Mouse (Mus musculus): ENCODE data around the gene Olfr806. TPM values are rescaled to one million over a fixed set of nuclear protein-coding genes. Genes with fewer than 3 reads are reported as not detected.

The Olfr806 gene
- polyA plus RNA-seq (2012): not detected in 2 replicates

DNA sequence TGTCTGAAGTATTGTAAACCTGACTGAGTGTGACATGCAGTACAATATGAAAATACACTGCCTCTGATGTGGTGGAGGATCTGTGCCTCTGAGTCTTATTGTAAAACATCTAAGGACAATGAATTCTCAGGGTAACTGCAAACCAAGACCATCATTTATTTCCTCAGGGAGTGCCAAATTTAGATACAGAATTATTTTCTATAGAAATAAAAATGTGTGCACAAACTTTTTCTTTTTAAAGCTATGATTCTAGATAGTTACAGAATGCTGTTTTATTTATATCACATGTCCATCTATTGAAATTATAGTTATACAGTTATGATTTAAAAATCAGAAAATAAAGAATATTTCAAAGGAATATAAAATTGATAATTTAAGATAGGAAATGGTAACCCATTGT, at the start of gene Olfr806:
Gene Olfr806, minus strand, starts transcription at position 101 of the 400 bp plus-strand sequence.
- Histone ChIP-seq H3K4me3 (replicated peaks) (no peak within 1 kb of the TSS), H3K4me1 (ENCODE audit: control insufficient read depth) (no peaks in the 10 kb centered on the region), H3K27me3 (ENCODE audit: control insufficient read depth) (no peaks in the 10 kb centered on the region), H3K36me3 (ENCODE audit: control insufficient read depth) (no peaks in the 10 kb centered on the region), H3K9me3 (ENCODE audit: control insufficient read depth, low read length) (0 out of 2 replicates have a peak, but pooled peaks cover 2% of the 10 kb centered on the region)
- TF ChIP-seq GATA1 (IDR thresholded peaks at IDR 0.05; ENCODE audit: low read length) (no peak), TAL1 (IDR thresholded peaks at IDR 0.05; ENCODE audit: low read length) (no peak)

- Histone ChIP-seq H3K36me3 (ENCODE audit: control insufficient read depth) (no peaks in the 10 kb centered on the region), H3K27me3 (ENCODE audit: control insufficient read depth) (no peaks in the 10 kb centered on the region), H3K9me3 (ENCODE audit: control insufficient read depth, low read length) (no peaks in the 10 kb centered on the region), H3K4me3 (replicated peaks) (no peak overlapping the region), H3K4me1 (ENCODE audit: control insufficient read depth) (no peaks in the 10 kb centered on the region)
- TF ChIP-seq GATA1 (IDR thresholded peaks at IDR 0.05; ENCODE audit: low read length) (no peak), TAL1 (IDR thresholded peaks at IDR 0.05; ENCODE audit: low read length) (no peak)
Measured at GRCm38 (mm10) chr10:129778123-129778522, 36.4 kb upstream of the Olfr806 start.

DNA sequence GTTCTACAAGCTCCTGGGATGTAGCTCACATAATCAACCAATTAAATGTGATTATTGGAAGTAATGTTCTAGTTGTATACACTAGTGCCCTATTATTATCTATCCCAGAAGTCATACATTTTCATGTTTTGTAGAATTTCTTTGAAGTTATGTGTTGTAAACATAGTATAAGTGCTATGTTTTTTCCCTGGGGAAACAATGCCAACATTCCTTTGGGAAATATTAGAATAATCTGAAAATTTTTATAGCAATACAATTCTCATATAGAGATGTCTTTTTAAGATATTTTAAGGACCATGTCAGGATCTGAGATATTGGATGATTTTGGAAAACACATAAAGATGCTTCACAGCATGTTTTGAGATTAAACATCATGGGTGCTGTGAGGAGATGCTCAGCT, 32.6 kb upstream of the Olfr806 start, which contains the start of gene Olfr809:
Gene Olfr809, plus strand, starts transcription at position 301 of the 400 bp plus-strand sequence.
- Histone ChIP-seq H3K9me3 (ENCODE audit: control insufficient read depth, low read length) (no peaks in the 10 kb centered on the region), H3K27me3 (ENCODE audit: control insufficient read depth) (no peaks in the 10 kb centered on the region), H3K4me3 (replicated peaks) (no peak within 1 kb of the TSS), H3K36me3 (ENCODE audit: control insufficient read depth) (no peaks in the 10 kb centered on the region), H3K4me1 (ENCODE audit: control insufficient read depth) (no peaks in the 10 kb centered on the region)
- TF ChIP-seq TAL1 (IDR thresholded peaks at IDR 0.05; ENCODE audit: low read length) (no peak), GATA1 (IDR thresholded peaks at IDR 0.05; ENCODE audit: low read length) (no peak)

GRCm38 (mm10) chr10:129765182-129765581, 23.5 kb upstream of the Olfr806 start, which contains the start of gene Olfr808:
Olfr808 (plus strand) TSS chr10:129765482.
- Histone ChIP-seq H3K9me3 (ENCODE audit: control insufficient read depth, low read length) (no peaks in the 10 kb centered on the region; the same call in 1 of the 2 replicates), H3K4me1 (ENCODE audit: control insufficient read depth) (no peaks in the 10 kb centered on the region), H3K36me3 (ENCODE audit: control insufficient read depth) (no peaks in the 10 kb centered on the region), H3K4me3 (replicated peaks) (no peak within 1 kb of the TSS), H3K27me3 (ENCODE audit: control insufficient read depth) (no peaks in the 10 kb centered on the region)
- TF ChIP-seq TAL1 (IDR thresholded peaks at IDR 0.05; ENCODE audit: low read length) (no peak), GATA1 (IDR thresholded peaks at IDR 0.05; ENCODE audit: low read length) (no peak)

DNA sequence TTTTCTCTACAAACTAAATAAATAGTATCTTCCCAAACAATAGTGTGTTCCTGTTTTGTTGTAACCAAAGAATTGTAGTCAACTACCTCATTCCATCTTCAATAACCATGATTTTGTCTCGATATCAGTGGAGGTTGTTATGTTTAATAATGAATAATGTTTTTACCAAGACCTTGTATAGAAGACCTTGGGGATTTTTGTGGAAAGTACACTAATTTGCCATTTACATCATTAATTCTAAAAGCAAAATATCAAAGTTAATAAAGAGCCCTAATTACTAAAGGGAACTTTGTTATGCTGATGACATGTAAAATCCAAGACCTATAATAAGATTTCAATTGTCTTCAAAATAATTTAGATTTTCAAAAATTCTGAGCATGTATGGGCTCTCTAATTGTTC, 16.0 kb upstream of the Olfr806 start, which contains the start of gene Olfr807:
Gene Olfr807, minus strand, starts transcription at position 101 of the 400 bp plus-strand sequence.
- H3K4me3 ChIP-seq (replicated peaks): no peak within 1 kb of the TSS
- H3K9me3 ChIP-seq (ENCODE audit: control insufficient read depth, low read length): peaks cover 2% of the 10 kb centered on the region; the same call in 1 of the 2 replicates
- no peaks in the 10 kb centered on the region for H3K4me1 ChIP-seq (ENCODE audit: control insufficient read depth)
- no peaks in the 10 kb centered on the region for H3K36me3 ChIP-seq (ENCODE audit: control insufficient read depth)
- no peak for TF ChIP-seq TAL1 (IDR thresholded peaks at IDR 0.05; ENCODE audit: low read length)
- no peak for TF ChIP-seq GATA1 (IDR thresholded peaks at IDR 0.05; ENCODE audit: low read length)
- no peaks in the 10 kb centered on the region for H3K27me3 ChIP-seq (ENCODE audit: control insufficient read depth)

DNA sequence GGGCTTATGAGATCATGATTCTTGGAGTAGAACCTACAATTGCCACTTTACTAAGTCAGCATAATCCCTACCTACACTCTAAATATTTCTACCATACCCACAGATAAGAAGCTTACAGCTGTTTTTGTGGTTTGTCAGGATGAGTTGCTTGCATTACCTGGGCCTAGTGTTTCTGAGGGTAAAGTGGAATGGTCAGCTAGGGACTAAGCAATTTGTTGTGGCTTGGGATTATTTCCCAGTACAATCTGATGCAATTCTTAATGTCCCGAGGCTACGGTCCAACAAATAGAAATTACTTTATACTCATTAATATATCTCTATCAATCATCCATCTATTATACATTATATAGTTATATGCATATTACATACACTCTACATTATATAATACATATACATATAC, 12.4 kb downstream of the Olfr806 start, which contains the start of gene Olfr805:
Gene Olfr805, minus strand, starts transcription at position 101 of the 400 bp plus-strand sequence.
- Histone ChIP-seq H3K4me1 (ENCODE audit: control insufficient read depth) (no peaks in the 10 kb centered on the region), H3K4me3 (replicated peaks) (no peak within 1 kb of the TSS), H3K9me3 (ENCODE audit: control insufficient read depth, low read length) (no peaks in the 10 kb centered on the region), H3K27me3 (ENCODE audit: control insufficient read depth) (no peaks in the 10 kb centered on the region), H3K36me3 (ENCODE audit: control insufficient read depth) (no peaks in the 10 kb centered on the region)
- TF ChIP-seq TAL1 (IDR thresholded peaks at IDR 0.05; ENCODE audit: low read length): no peak
- no peak for TF ChIP-seq GATA1 (IDR thresholded peaks at IDR 0.05; ENCODE audit: low read length)

GRCm38 (mm10) chr10:129702910-129703309, 38.8 kb downstream of the Olfr806 start, which contains the start of gene Olfr804:
Olfr804 (plus strand) TSS chr10:129703210.
- Histone ChIP-seq H3K9me3 (ENCODE audit: control insufficient read depth, low read length) (peaks cover 2% of the 10 kb centered on the region; the same call in 1 of the 2 replicates), H3K4me1 (ENCODE audit: control insufficient read depth) (no peaks in the 10 kb centered on the region), H3K27me3 (ENCODE audit: control insufficient read depth) (no peaks in the 10 kb centered on the region), H3K4me3 (replicated peaks) (no peak within 1 kb of the TSS), H3K36me3 (ENCODE audit: control insufficient read depth) (no peaks in the 10 kb centered on the region)
- no peak for TF ChIP-seq TAL1 (IDR thresholded peaks at IDR 0.05; ENCODE audit: low read length)
- TF ChIP-seq GATA1 (IDR thresholded peaks at IDR 0.05; ENCODE audit: low read length): no peak

DNA sequence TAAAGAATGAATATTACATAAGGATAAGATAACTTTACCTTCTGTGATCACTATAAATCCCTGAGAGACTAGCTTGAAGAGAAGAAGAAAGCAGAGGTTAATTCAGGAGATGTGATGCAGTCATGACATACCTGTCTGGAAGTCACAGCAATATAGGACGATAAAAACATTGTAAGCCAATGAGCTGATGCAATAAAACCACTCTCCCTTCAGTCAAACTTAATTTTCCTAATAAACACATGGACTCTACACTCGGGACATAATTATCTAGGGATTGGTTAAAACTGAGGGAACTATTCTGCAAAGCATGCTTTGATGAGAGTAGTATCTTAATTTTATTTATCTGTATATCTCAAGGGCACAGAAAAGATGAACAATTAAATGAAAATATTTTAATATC, 47.5 kb downstream of the Olfr806 start, which contains the start of gene Olfr803:
Gene Olfr803, minus strand, starts transcription at position 101 of the 400 bp plus-strand sequence.
- Histone ChIP-seq H3K4me1 (ENCODE audit: control insufficient read depth) (no peaks in the 10 kb centered on the region), H3K27me3 (ENCODE audit: control insufficient read depth) (no peaks in the 10 kb centered on the region), H3K4me3 (replicated peaks) (no peak within 1 kb of the TSS), H3K36me3 (ENCODE audit: control insufficient read depth) (no peaks in the 10 kb centered on the region), H3K9me3 (ENCODE audit: control insufficient read depth, low read length) (peaks cover 15% of the 10 kb centered on the region)
- TF ChIP-seq GATA1 (IDR thresholded peaks at IDR 0.05; ENCODE audit: low read length) (no peak), TAL1 (IDR thresholded peaks at IDR 0.05; ENCODE audit: low read length) (no peak)

DNA sequence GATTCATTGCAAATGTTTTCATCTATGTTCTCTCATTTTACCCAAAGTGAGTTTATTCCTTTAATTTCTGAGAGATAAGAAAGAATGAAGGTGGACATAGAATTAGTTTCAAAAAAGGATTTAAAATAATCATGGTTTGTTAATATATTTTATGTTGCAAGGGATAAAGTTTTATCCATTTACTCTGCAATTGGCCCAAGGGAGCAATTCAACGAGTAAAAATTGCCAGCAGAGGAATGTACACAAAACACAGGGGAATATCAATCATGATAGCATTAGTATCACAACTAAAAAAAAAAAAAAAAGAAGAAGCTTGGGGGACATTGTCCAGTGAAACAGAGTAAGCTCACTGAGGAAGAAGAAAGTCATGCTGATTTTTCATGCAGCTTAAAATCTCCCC, 53.7 kb downstream of the Olfr806 start, which contains the start of gene Olfr802:
Gene Olfr802, minus strand, starts transcription at position 101 of the 400 bp plus-strand sequence.
- Histone ChIP-seq H3K27me3 (ENCODE audit: control insufficient read depth) (no peaks in the 10 kb centered on the region), H3K4me3 (replicated peaks) (no peak within 1 kb of the TSS), H3K9me3 (ENCODE audit: control insufficient read depth, low read length) (no peaks in the 10 kb centered on the region), H3K36me3 (ENCODE audit: control insufficient read depth) (no peaks in the 10 kb centered on the region), H3K4me1 (ENCODE audit: control insufficient read depth) (no peaks in the 10 kb centered on the region)
- TF ChIP-seq TAL1 (IDR thresholded peaks at IDR 0.05; ENCODE audit: low read length): no peak
- TF ChIP-seq GATA1 (IDR thresholded peaks at IDR 0.05; ENCODE audit: low read length): no peak

Other genes starting within 250 kb of the Olfr806 start
- gene Olfr790, start 243.4 kb downstream of the Olfr806 start, polyA plus RNA-seq (2012): not detected in 2 replicates
- gene Olfr791, start 220.1 kb downstream of the Olfr806 start, polyA plus RNA-seq (2012): not detected in 2 replicates
- gene Olfr792, start 202.8 kb downstream of the Olfr806 start, polyA plus RNA-seq (2012): not detected in 2 replicates
- not detected in 2 replicates for gene Olfr794, start 174.3 kb downstream of the Olfr806 start, polyA plus RNA-seq (2012)
- not detected in 2 replicates for gene Olfr796, start 129.4 kb downstream of the Olfr806 start, polyA plus RNA-seq (2012)
- gene Olfr798, start 114.0 kb downstream of the Olfr806 start, polyA plus RNA-seq (2012): not detected in 2 replicates
- gene Olfr799, start 104.4 kb downstream of the Olfr806 start, polyA plus RNA-seq (2012): not detected in 2 replicates
- gene Olfr800, start 84.2 kb downstream of the Olfr806 start, polyA plus RNA-seq (2012): 0.01 TPM in 1 of 2 replicates, not detected in the other
- not detected in 2 replicates for gene Olfr801, start 68.1 kb downstream of the Olfr806 start, polyA plus RNA-seq (2012)
- not detected in 2 replicates for gene Olfr802, start 53.8 kb downstream of the Olfr806 start, polyA plus RNA-seq (2012)
- not detected in 2 replicates for gene Olfr803, start 47.6 kb downstream of the Olfr806 start, polyA plus RNA-seq (2012)
- gene Olfr804, start 38.7 kb downstream of the Olfr806 start, polyA plus RNA-seq (2012): not detected in 2 replicates
- not detected in 2 replicates for gene Olfr805, start 12.5 kb downstream of the Olfr806 start, polyA plus RNA-seq (2012)
- gene Olfr807, start 15.9 kb upstream of the Olfr806 start, polyA plus RNA-seq (2012): not detected in 2 replicates
- gene Olfr808, start 23.6 kb upstream of the Olfr806 start, polyA plus RNA-seq (2012): not detected in 2 replicates
- not detected in 2 replicates for gene Olfr809, start 32.7 kb upstream of the Olfr806 start, polyA plus RNA-seq (2012)
- not detected in 2 replicates for gene Olfr810, start 53.0 kb upstream of the Olfr806 start, polyA plus RNA-seq (2012)
- not detected in 2 replicates for gene Olfr811, start 62.5 kb upstream of the Olfr806 start, polyA plus RNA-seq (2012)
- not detected in 2 replicates for gene Olfr812, start 104.2 kb upstream of the Olfr806 start, polyA plus RNA-seq (2012)
- gene Olfr813, start 113.4 kb upstream of the Olfr806 start, polyA plus RNA-seq (2012): not detected in 2 replicates
- gene Olfr814, start 137.9 kb upstream of the Olfr806 start, polyA plus RNA-seq (2012): not detected in 2 replicates
- not detected in 2 replicates for gene Olfr815, start 163.9 kb upstream of the Olfr806 start, polyA plus RNA-seq (2012)
- not detected in 2 replicates for gene Olfr816, start 173.7 kb upstream of the Olfr806 start, polyA plus RNA-seq (2012)
- not detected in 2 replicates for gene Olfr818, start 207.2 kb upstream of the Olfr806 start, polyA plus RNA-seq (2012)
- not detected in 2 replicates for gene Olfr819, start 225.3 kb upstream of the Olfr806 start, polyA plus RNA-seq (2012)
- gene Olfr247, start 234.2 kb upstream of the Olfr806 start, polyA plus RNA-seq (2012): 0.02 TPM in 1 of 2 replicates, not detected in the other
- gene Gm10310, start 243.1 kb upstream of the Olfr806 start, polyA plus RNA-seq (2012): not detected in 2 replicates

Measured in erythroblast, embryonic 14.5 days (primary cell).